Mouse (Mus musculus) cerebellum, adult 9-11 months (tissue): Measurements from ENCODE around the gene Atg9a.
A peak's percentile ranks its signal among the peaks of the same experiment; 100 is the strongest.

Source experiments
- DNase-seq: peaks from one replicate; pipeline ENCODE4 v3.0.0; 2022

Gene Atg9a

GRCm38 (mm10) chr1:75168093-75168471 lies 23.9 kb downstream of the Atg9a start:
- DNase-seq: no peak

- DNase-seq: no peak
Measured at GRCm38 (mm10) chr1:75160256-75160617, 31.8 kb downstream of the Atg9a start.

- DNase-seq: no peak
Measured at GRCm38 (mm10) chr1:75159540-75160255, 32.3 kb downstream of the Atg9a start.

GRCm38 (mm10) chr1:75158990-75159389 lies 33.0 kb downstream of the Atg9a start:
- no peak for DNase-seq

- no peak for DNase-seq
Measured at GRCm38 (mm10) chr1:75155837-75156236, 36.2 kb downstream of the Atg9a start.

- no peak for DNase-seq
Measured at GRCm38 (mm10) chr1:75148727-75149126, 43.3 kb downstream of the Atg9a start.

GRCm38 (mm10) chr1:75147411-75148135 lies 44.4 kb downstream of the Atg9a start:
- DNase-seq: no peak

- no peak for DNase-seq
Measured at GRCm38 (mm10) chr1:75145589-75145988, 46.4 kb downstream of the Atg9a start.

GRCm38 (mm10) chr1:75142301-75143261 lies 49.4 kb downstream of the Atg9a start, which contains the start of the genes Cnppd1 and Retreg2:
TSS of gene Cnppd1 (minus strand) at chr1:75142711.
TSS of gene Retreg2 (plus strand) at chr1:75142778.
- DNase-seq: peak; percentile 96

- peak; percentile 64 for DNase-seq
Measured at GRCm38 (mm10) chr1:75141486-75142190, 50.4 kb downstream of the Atg9a start.

GRCm38 (mm10) chr1:75140601-75141190 lies 51.3 kb downstream of the Atg9a start:
- no peak for DNase-seq

GRCm38 (mm10) chr1:75138448-75138847 lies 53.5 kb downstream of the Atg9a start:
- DNase-seq: no peak

- DNase-seq: no peak
Measured at GRCm38 (mm10) chr1:75136730-75137129, 55.3 kb downstream of the Atg9a start.

- DNase-seq: no peak
Measured at GRCm38 (mm10) chr1:75136293-75136692, 55.7 kb downstream of the Atg9a start.

GRCm38 (mm10) chr1:75133421-75134207 lies 58.4 kb downstream of the Atg9a start, which contains the start of gene Slc23a3:
TSS of gene Slc23a3 (minus strand) at chr1:75133890.
- DNase-seq: no peak
